Mouse (Mus musculus): ENCODE results near the gene Klrb1f. TPM values are rescaled to one million over a fixed set of nuclear protein-coding genes. Genes with fewer than 3 reads are reported as not detected.

Gene Klrb1f
- polyA plus RNA-seq, 1 experiment = not detected

DNA sequence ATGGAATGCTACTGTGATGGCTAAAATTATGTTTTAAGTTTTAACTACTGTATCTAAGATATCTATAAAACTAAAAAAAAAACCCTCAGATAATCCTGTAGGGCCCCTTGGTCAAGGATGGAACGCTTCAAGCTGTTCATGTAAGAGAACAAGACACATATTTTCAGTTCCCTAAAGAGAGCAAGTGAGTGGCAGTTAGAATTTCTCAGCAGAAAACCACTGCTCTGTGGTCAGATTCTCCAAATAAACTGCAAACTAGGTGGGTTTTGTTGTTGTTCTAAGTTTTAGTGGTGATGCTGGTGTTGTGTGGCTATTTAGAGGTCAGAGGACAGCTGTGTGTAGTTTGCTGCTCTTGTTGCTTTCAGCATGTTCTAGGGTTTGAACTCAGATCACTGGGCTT lies 31.3 kb upstream of the Klrb1f start:
- TF ChIP-seq CTCF (IDR thresholded peaks at IDR 0.05; ENCODE audit: low read depth, low read length) = no peak
- no peak for TF ChIP-seq POLR2A (IDR thresholded peaks at IDR 0.05; ENCODE audit: borderline replicate concordance, low read depth, low read length)
- Histone ChIP-seq H3K27ac (ENCODE audit: insufficient read depth, low read depth, low read length) (no peak overlapping the region), H3K4me3 (ENCODE audit: insufficient read depth, low read length) (no peak overlapping the region), H3K4me1 (ENCODE audit: control insufficient read depth, insufficient read depth, low read length) (no peaks in the 10 kb centered on the region)

DNA sequence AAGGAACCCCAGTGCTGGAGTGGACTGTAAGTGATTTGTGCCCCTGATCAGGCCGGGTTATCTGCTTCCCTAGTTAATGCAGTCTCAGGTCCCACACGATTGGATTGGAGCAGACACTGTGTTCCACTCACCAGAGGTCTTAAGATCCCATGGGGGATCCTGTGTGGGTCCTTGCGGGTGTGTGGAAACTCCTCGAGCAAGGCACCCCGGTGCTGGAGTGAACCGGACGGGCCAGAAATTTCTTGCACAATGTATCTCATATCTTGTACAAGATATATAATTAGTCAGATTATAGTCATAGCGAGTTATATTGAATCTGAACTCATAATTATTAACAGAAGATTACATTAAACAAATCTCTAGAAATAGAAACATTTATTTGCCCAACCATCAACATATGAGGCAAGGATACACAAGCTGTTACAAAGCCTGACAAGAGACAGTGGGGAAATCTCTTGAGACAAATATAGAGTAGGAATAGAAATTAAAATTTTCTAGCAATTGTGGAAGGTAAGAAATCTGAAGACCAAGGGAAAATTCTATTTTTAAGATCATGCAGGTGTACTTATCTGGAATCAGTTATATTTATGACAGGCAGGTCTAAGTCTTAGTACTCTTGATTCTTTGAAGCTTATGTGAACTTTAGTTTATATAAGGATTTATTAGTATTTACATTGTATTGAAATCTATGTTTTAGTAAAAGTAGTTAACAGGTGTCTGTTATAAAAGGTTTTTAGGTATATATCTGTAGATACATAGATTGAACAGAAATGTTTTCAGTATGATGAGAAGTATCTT lies 18.1 kb upstream of the Klrb1f start:
- no peak overlapping the region for H3K4me3 ChIP-seq (ENCODE audit: insufficient read depth, low read length)
- H3K4me1 ChIP-seq (ENCODE audit: control insufficient read depth, insufficient read depth, low read length) = no peaks in the 10 kb centered on the region
- no peak overlapping the region for H3K27ac ChIP-seq (ENCODE audit: insufficient read depth, low read depth, low read length)
- no peak for TF ChIP-seq CTCF (IDR thresholded peaks at IDR 0.05; ENCODE audit: low read depth, low read length)
- no peak for TF ChIP-seq POLR2A (IDR thresholded peaks at IDR 0.05; ENCODE audit: borderline replicate concordance, low read depth, low read length)

- H3K4me3 ChIP-seq (ENCODE audit: insufficient read depth, low read length) = no peak overlapping the region
- no peak overlapping the region for H3K27ac ChIP-seq (ENCODE audit: insufficient read depth, low read depth, low read length)
- peaks cover 2% of the 10 kb centered on the region; the same call in 1 of the 2 replicates for H3K4me1 ChIP-seq (ENCODE audit: control insufficient read depth, insufficient read depth, low read length)
- TF ChIP-seq CTCF (IDR thresholded peaks at IDR 0.05; ENCODE audit: low read depth, low read length) = no peak
- TF ChIP-seq POLR2A (IDR thresholded peaks at IDR 0.05; ENCODE audit: borderline replicate concordance, low read depth, low read length) = no peak
Observed at GRCm38 (mm10) chr6:129030175-129030824, 15.4 kb upstream of the Klrb1f start.

DNA sequence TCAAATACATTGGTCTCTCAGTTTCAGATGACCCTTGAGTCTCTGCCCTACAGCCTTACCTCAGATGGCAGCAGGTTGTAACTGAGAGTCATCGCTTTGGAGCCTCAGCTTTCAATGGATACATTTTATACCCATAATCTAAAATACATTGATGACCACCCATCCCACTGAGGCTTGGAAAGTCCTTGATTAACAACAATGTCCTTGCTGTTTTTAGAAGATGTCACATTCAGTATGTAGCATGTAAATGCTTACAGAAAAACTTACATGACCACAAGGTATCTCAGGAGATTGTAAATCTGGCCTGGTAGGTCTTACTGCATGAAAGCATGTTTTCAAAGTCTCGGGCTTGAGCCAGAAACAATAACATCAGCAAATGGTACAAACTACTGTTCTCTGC lies 14.7 kb upstream of the Klrb1f start:
- H3K27ac ChIP-seq (ENCODE audit: insufficient read depth, low read depth, low read length) = no peak overlapping the region
- H3K4me1 ChIP-seq (ENCODE audit: control insufficient read depth, insufficient read depth, low read length) = peaks cover 2% of the 10 kb centered on the region; the same call in 1 of the 2 replicates
- TF ChIP-seq CTCF (IDR thresholded peaks at IDR 0.05; ENCODE audit: low read depth, low read length) (no peak), POLR2A (IDR thresholded peaks at IDR 0.05; ENCODE audit: borderline replicate concordance, low read depth, low read length) (no peak)
- no peak overlapping the region for H3K4me3 ChIP-seq (ENCODE audit: insufficient read depth, low read length)

DNA sequence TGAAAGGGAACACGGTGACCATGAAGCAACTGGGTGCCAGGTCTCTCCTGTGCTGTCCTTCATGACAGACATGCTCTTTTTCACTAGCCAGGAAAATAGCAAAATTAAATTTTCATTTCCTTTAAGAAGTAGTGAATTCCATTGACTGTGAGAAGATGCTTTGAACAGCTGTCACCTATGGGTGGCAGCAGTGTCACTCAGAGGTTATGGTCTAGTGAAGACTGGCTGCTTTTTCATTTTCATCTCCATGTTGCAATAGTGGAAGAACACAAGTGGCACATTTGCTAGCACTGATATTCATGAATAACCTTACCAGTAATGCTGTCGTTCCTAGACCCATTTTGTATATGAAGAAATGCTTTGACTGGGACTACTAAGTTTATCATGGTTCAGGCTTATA lies 12.3 kb upstream of the Klrb1f start:
- TF ChIP-seq POLR2A (IDR thresholded peaks at IDR 0.05; ENCODE audit: borderline replicate concordance, low read depth, low read length) = no peak
- TF ChIP-seq CTCF (IDR thresholded peaks at IDR 0.05; ENCODE audit: low read depth, low read length) = no peak
- H3K4me1 ChIP-seq (ENCODE audit: control insufficient read depth, insufficient read depth, low read length) = peaks cover 6% of the 10 kb centered on the region
- no peak overlapping the region for H3K27ac ChIP-seq (ENCODE audit: insufficient read depth, low read depth, low read length)
- no peak overlapping the region for H3K4me3 ChIP-seq (ENCODE audit: insufficient read depth, low read length)

GRCm38 (mm10) chr6:129035017-129035416 lies 10.7 kb upstream of the Klrb1f start:
- no peak overlapping the region for H3K27ac ChIP-seq (ENCODE audit: insufficient read depth, low read depth, low read length)
- no peak overlapping the region for H3K4me3 ChIP-seq (ENCODE audit: insufficient read depth, low read length)
- peaks cover 6% of the 10 kb centered on the region for H3K4me1 ChIP-seq (ENCODE audit: control insufficient read depth, insufficient read depth, low read length)
- TF ChIP-seq CTCF (IDR thresholded peaks at IDR 0.05; ENCODE audit: low read depth, low read length) (no peak), POLR2A (IDR thresholded peaks at IDR 0.05; ENCODE audit: borderline replicate concordance, low read depth, low read length) (no peak)

DNA sequence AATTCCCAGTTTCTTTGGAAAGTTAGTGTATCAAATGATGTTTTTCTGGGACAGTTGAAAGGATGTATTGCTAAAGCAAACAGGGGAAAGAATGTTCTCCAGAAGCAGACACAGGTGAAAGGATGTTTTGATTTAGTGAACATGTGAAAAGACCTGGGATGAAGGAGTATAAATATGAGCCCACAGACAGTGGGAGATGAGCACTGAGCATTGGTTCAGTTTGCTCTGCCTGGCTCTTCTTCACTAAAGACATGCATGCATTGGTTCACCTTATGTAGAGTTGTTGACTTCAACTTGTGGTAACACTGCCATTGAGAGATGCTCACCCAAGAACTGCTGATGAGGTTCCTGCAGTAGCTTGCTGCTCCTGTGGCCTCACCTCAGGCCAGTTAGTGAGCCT lies 9.4 kb upstream of the Klrb1f start:
- no peak overlapping the region for H3K4me3 ChIP-seq (ENCODE audit: insufficient read depth, low read length)
- peaks cover 6% of the 10 kb centered on the region for H3K4me1 ChIP-seq (ENCODE audit: control insufficient read depth, insufficient read depth, low read length)
- TF ChIP-seq CTCF (IDR thresholded peaks at IDR 0.05; ENCODE audit: low read depth, low read length) (no peak), POLR2A (IDR thresholded peaks at IDR 0.05; ENCODE audit: borderline replicate concordance, low read depth, low read length) (no peak)
- H3K27ac ChIP-seq (ENCODE audit: insufficient read depth, low read depth, low read length) = no peak overlapping the region

- TF ChIP-seq POLR2A (IDR thresholded peaks at IDR 0.05; ENCODE audit: borderline replicate concordance, low read depth, low read length) = no peak
- no peak for TF ChIP-seq CTCF (IDR thresholded peaks at IDR 0.05; ENCODE audit: low read depth, low read length)
- H3K4me3 ChIP-seq (ENCODE audit: insufficient read depth, low read length) = no peak overlapping the region
- no peak overlapping the region for H3K27ac ChIP-seq (ENCODE audit: insufficient read depth, low read depth, low read length)
- peaks cover 6% of the 10 kb centered on the region for H3K4me1 ChIP-seq (ENCODE audit: control insufficient read depth, insufficient read depth, low read length)
Observed at GRCm38 (mm10) chr6:129036890-129037463, 8.7 kb upstream of the Klrb1f start.

- no peak overlapping the region for H3K4me3 ChIP-seq (ENCODE audit: insufficient read depth, low read length)
- TF ChIP-seq POLR2A (IDR thresholded peaks at IDR 0.05; ENCODE audit: borderline replicate concordance, low read depth, low read length) (no peak), CTCF (IDR thresholded peaks at IDR 0.05; ENCODE audit: low read depth, low read length) (no peak)
- peaks cover 3% of the 10 kb centered on the region for H3K4me1 ChIP-seq (ENCODE audit: control insufficient read depth, insufficient read depth, low read length)
- H3K27ac ChIP-seq (ENCODE audit: insufficient read depth, low read depth, low read length) = no peak overlapping the region
Observed at GRCm38 (mm10) chr6:129041470-129041869, 4.2 kb upstream of the Klrb1f start.

GRCm38 (mm10) chr6:129042470-129042869 lies 3.2 kb upstream of the Klrb1f start:
- H3K4me1 ChIP-seq (ENCODE audit: control insufficient read depth, insufficient read depth, low read length) = no peaks in the 10 kb centered on the region
- H3K27ac ChIP-seq (ENCODE audit: insufficient read depth, low read depth, low read length) = no peak overlapping the region
- no peak overlapping the region for H3K4me3 ChIP-seq (ENCODE audit: insufficient read depth, low read length)
- TF ChIP-seq CTCF (IDR thresholded peaks at IDR 0.05; ENCODE audit: low read depth, low read length) = no peak
- TF ChIP-seq POLR2A (IDR thresholded peaks at IDR 0.05; ENCODE audit: borderline replicate concordance, low read depth, low read length) = no peak

Data from bone marrow macrophage, adult 2 months (primary cell).